Mouse (Mus musculus) T-cell, adult 2 months (primary cell): ENCODE measurements around the gene Rtkn.

Experiments used
- DNase-seq: peaks from one replicate; pipeline ENCODE4 v3.0.0; 2022; ENCODE audit warnings: low spot score

Rtkn gene

GRCm38 (mm10) chr6:83138056-83138455 lies 2.8 kb downstream of the Rtkn start:
- DNase-seq = no peak

GRCm38 (mm10) chr6:83140044-83140443 lies 4.8 kb downstream of the Rtkn start:
- DNase-seq = no peak

GRCm38 (mm10) chr6:83141636-83142035 lies 6.4 kb downstream of the Rtkn start:
- no peak for DNase-seq

GRCm38 (mm10) chr6:83142211-83142731 lies 7.0 kb downstream of the Rtkn start:
- no peak for DNase-seq

GRCm38 (mm10) chr6:83142886-83143285 lies 7.6 kb downstream of the Rtkn start:
- DNase-seq = no peak

GRCm38 (mm10) chr6:83145209-83145608 lies 9.9 kb downstream of the Rtkn start:
- DNase-seq = no peak

GRCm38 (mm10) chr6:83145805-83146204 lies 10.5 kb downstream of the Rtkn start:
- DNase-seq = no peak

GRCm38 (mm10) chr6:83147280-83147679 lies 12.0 kb downstream of the Rtkn start:
- no peak for DNase-seq

GRCm38 (mm10) chr6:83151721-83152120 lies 16.5 kb downstream of the Rtkn start:
- no peak for DNase-seq

- DNase-seq = no peak
Observed at GRCm38 (mm10) chr6:83153038-83153437, 17.8 kb downstream of the Rtkn start.

GRCm38 (mm10) chr6:83153485-83153884 lies 18.2 kb downstream of the Rtkn start:
- DNase-seq = no peak

GRCm38 (mm10) chr6:83155552-83156238 lies 20.4 kb downstream of the Rtkn start:
- no peak for DNase-seq

GRCm38 (mm10) chr6:83156259-83156684 lies 21.0 kb downstream of the Rtkn start, which contains the start of the genes Wdr54 and 1700003E16Rik:
TSS of gene Wdr54 (minus strand) at chr6:83156397.
TSS of gene 1700003E16Rik (plus strand) at chr6:83156404.
- peak; percentile 39 for DNase-seq

GRCm38 (mm10) chr6:83159456-83159855 lies 24.2 kb downstream of the Rtkn start:
- peak; percentile 61 for DNase-seq

- no peak for DNase-seq
Observed at GRCm38 (mm10) chr6:83161442-83161841, 26.2 kb downstream of the Rtkn start.

- no peak for DNase-seq
Observed at GRCm38 (mm10) chr6:83161921-83162641, 26.8 kb downstream of the Rtkn start.

GRCm38 (mm10) chr6:83162701-83163100 lies 27.4 kb downstream of the Rtkn start:
- DNase-seq = peak; percentile 45

GRCm38 (mm10) chr6:83165026-83165606 lies 29.9 kb downstream of the Rtkn start:
- no peak for DNase-seq

GRCm38 (mm10) chr6:83165607-83166242 lies 30.5 kb downstream of the Rtkn start, which contains the start of gene Dctn1:
TSS of gene Dctn1 (plus strand) at chr6:83165920.
- DNase-seq = peak; percentile 91

- peak; percentile 38 for DNase-seq
Observed at GRCm38 (mm10) chr6:83166243-83166630, 31.0 kb downstream of the Rtkn start.

- no peak for DNase-seq
Observed at GRCm38 (mm10) chr6:83169872-83170271, 34.6 kb downstream of the Rtkn start.

GRCm38 (mm10) chr6:83171063-83171462 lies 35.8 kb downstream of the Rtkn start:
- DNase-seq = no peak
